12 mouse cellular contexts compared by ENCODE assay signal in genomic region chr4:41671963-41672480, GRCm38 (mm10). TPM values are rescaled to one million over a fixed set of nuclear protein-coding genes. Genes with fewer than 3 reads are reported as not detected.
DNase-seq lines count a peak whose midpoint lies in the region; ATAC-seq and TF ChIP-seq lines count a peak whose summit lies in the region.
"Had no signal": no experiment of that assay in that cellular context is flagged by ENCODE, and none has a peak within 500 bp of the region (broad histone marks: within the 10 kb centered on the region; RNA-seq: fewer than 3 reads in every experiment).

No protein-coding gene starts in this region.

- no peaks in the 10 kb centered on the region for H3K27me3 ChIP-seq in kidney, embryonic 14.5 days (ENCODE audit: control insufficient read depth, insufficient read depth, low read length)
- peaks cover 10% of the 10 kb centered on the region; the same call in 1 of the 2 replicates for H3K27me3 ChIP-seq in forebrain, embryonic 12.5 days
- no peaks in the 10 kb centered on the region for H3K27me3 ChIP-seq in intestine, postnatal 0 days (replicated peaks; ENCODE audit: control insufficient read depth, insufficient read depth, low read length)
- H3K27me3 ChIP-seq: lung, embryonic 15.5 days had no signal

- TF ChIP-seq CTCF in intestine, postnatal 0 days (IDR thresholded peaks at IDR 0.05; ENCODE audit: low read depth) = no peak

- DNase-seq in kidney, adult 9 months = no peak
- DNase-seq in retina, embryonic 14.5 days (ENCODE audit: low spot score) = peak; percentile 90
- DNase-seq in thymus, adult 18-20 months = no peak
- DNase-seq in left cerebral cortex, adult 8-10 months (ENCODE audit: low spot score in 2 of 2) = no peak
- DNase-seq in layer of hippocampus, adult 11-12 months (ENCODE audit: low spot score) = no peak
- DNase-seq: cerebellum, postnatal 36 days had no signal

- H3K9ac ChIP-seq in kidney, embryonic 14.5 days (ENCODE audit: low read depth, low read length) = peak overlapping the region; percentile 18; the same call in 1 of the 2 replicates
- peak overlapping the region; percentile 48 for H3K9ac ChIP-seq in forebrain, embryonic 12.5 days
- no peak overlapping the region for H3K9ac ChIP-seq in intestine, postnatal 0 days (ENCODE audit: low read depth, low read length)
- H3K9ac ChIP-seq: lung, embryonic 15.5 days had no signal

- no peaks in the 10 kb centered on the region for H3K9me3 ChIP-seq in kidney, embryonic 14.5 days (ENCODE audit: control insufficient read depth, low read length)
- no peaks in the 10 kb centered on the region for H3K9me3 ChIP-seq in forebrain, embryonic 12.5 days
- no peaks in the 10 kb centered on the region for H3K9me3 ChIP-seq in intestine, postnatal 0 days (ENCODE audit: control insufficient read depth)
- H3K9me3 ChIP-seq: lung, embryonic 15.5 days had no signal

- 0 out of 2 replicates have a peak overlapping the region, but pooled peaks have one; percentile 5 for H3K4me2 ChIP-seq in kidney, embryonic 14.5 days (replicated peaks; ENCODE audit: low read depth, low read length)
- peak overlapping the region; percentile 38 for H3K4me2 ChIP-seq in forebrain, embryonic 12.5 days
- H3K4me2 ChIP-seq in intestine, postnatal 0 days (replicated peaks; ENCODE audit: low read depth) = no peak overlapping the region
- H3K4me2 ChIP-seq: lung, embryonic 15.5 days had no signal

- H3K4me3 ChIP-seq in kidney, embryonic 14.5 days (ENCODE audit: low read length) = no peak overlapping the region
- peak overlapping the region; percentile 1 for H3K4me3 ChIP-seq in forebrain, embryonic 12.5 days (replicated peaks)
- no peak overlapping the region for H3K4me3 ChIP-seq in intestine, postnatal 0 days (ENCODE audit: low read depth, low read length)
- H3K4me3 ChIP-seq: lung, embryonic 15.5 days had no signal

- peak; percentile 43; the same call in 1 of the 2 replicates for ATAC-seq in kidney, embryonic 14.5 days (ENCODE audit: low FRiP score, low TSS enrichment)
- ATAC-seq in forebrain, embryonic 12.5 days (ENCODE audit: low FRiP score) = peak; percentile 81
- no peak for ATAC-seq in intestine, postnatal 0 days
- ATAC-seq: activated CD4-positive, CD25-positive, alpha-beta regulatory T cell, adult 4 months had no signal

- H3K4me1 ChIP-seq in kidney, embryonic 14.5 days (ENCODE audit: control insufficient read depth, insufficient read depth, low read length) = peaks cover 41% of the 10 kb centered on the region
- peaks cover 70% of the 10 kb centered on the region for H3K4me1 ChIP-seq in forebrain, embryonic 12.5 days
- H3K4me1 ChIP-seq in intestine, postnatal 0 days (replicated peaks; ENCODE audit: control insufficient read depth, insufficient read depth, low read length) = no peaks in the 10 kb centered on the region

- H3K36me3 ChIP-seq in kidney, embryonic 14.5 days (ENCODE audit: control insufficient read depth, insufficient read depth, low read length) = peaks cover 27% of the 10 kb centered on the region; the same call in 1 of the 2 replicates
- H3K36me3 ChIP-seq in forebrain, embryonic 12.5 days (replicated peaks) = peaks cover 28% of the 10 kb centered on the region
- no peaks in the 10 kb centered on the region for H3K36me3 ChIP-seq in intestine, postnatal 0 days (ENCODE audit: control insufficient read depth, insufficient read depth)
- H3K36me3 ChIP-seq: lung, embryonic 15.5 days had no signal

- 16% methylated on average over 8 of the region's 8 CpGs for WGBS in kidney, embryonic 14.5 days
- 2% methylated on average over 8 of the region's 8 CpGs for WGBS in forebrain, embryonic 12.5 days
- 27% methylated on average over 5 of the region's 8 CpGs for WGBS in intestine, postnatal 0 days

- H3K27ac ChIP-seq in kidney, embryonic 14.5 days (ENCODE audit: low read depth, low read length) = peak overlapping the region; percentile 42; the same call in 1 of the 2 replicates
- peak overlapping the region; percentile 94 for H3K27ac ChIP-seq in forebrain, embryonic 12.5 days
- 0 out of 2 replicates have a peak overlapping the region, but pooled peaks have one; percentile 21 for H3K27ac ChIP-seq in intestine, postnatal 0 days (ENCODE audit: low read depth, low read length)
- H3K27ac ChIP-seq: lung, embryonic 15.5 days had no signal

RNA-seq across cellular contexts. Expression of gene Cntfr, which starts 24.9 kb away (rescaled TPM):
- polyA plus RNA-seq in kidney, embryonic 14.5 days (2014; fragmentation: Nextera tagmentation; extraction: Ambion mirVana) = 16.6 and 31.5 TPM in 2 replicates
- 21.9 and 28.3 TPM in 2 replicates for polyA plus RNA-seq in forebrain, embryonic 12.5 days (2016; fragmentation: Nextera tagmentation; extraction: Ambion mirVana)
- 1.9 and 2.8 TPM in 2 replicates for polyA plus RNA-seq in intestine, postnatal 0 days (2015; fragmentation: Nextera tagmentation; extraction: Ambion mirVana)
- total RNA-seq in left cerebral cortex, adult 8-10 months (2022) = 100 to 1,000 TPM in 3 of 4 experiments, 10 to 100 TPM in 1; 96.7 to 125 (median 111) TPM
- total RNA-seq: CH12.LX had no signal
- polyA plus RNA-seq: activated CD4-positive, CD25-positive, alpha-beta regulatory T cell, adult 4 months had no signal

RNA-seq across cellular contexts. Expression of gene Il11ra1, which starts 27.8 kb away (rescaled TPM):
- polyA plus RNA-seq in kidney, embryonic 14.5 days (2014; fragmentation: Nextera tagmentation; extraction: Ambion mirVana) = 122 and 125 TPM in 2 replicates
- polyA plus RNA-seq in forebrain, embryonic 12.5 days (2016; fragmentation: Nextera tagmentation; extraction: Ambion mirVana) = 56.6 and 62.1 TPM in 2 replicates
- polyA plus RNA-seq in intestine, postnatal 0 days (2015; fragmentation: Nextera tagmentation; extraction: Ambion mirVana) = 63.8 and 63.9 TPM in 2 replicates
- 10 to 100 TPM; 31.6 to 45.5 (median 38.1) TPM for total RNA-seq in left cerebral cortex, adult 8-10 months (2022)

RNA-seq across cellular contexts. Expression of gene Enho, which starts 31.9 kb away (rescaled TPM):
- 23.2 and 23.5 TPM in 2 replicates for polyA plus RNA-seq in kidney, embryonic 14.5 days (2014; fragmentation: Nextera tagmentation; extraction: Ambion mirVana)
- 43.2 and 44.7 TPM in 2 replicates for polyA plus RNA-seq in forebrain, embryonic 12.5 days (2016; fragmentation: Nextera tagmentation; extraction: Ambion mirVana)
- 8.5 and 8.6 TPM in 2 replicates for polyA plus RNA-seq in intestine, postnatal 0 days (2015; fragmentation: Nextera tagmentation; extraction: Ambion mirVana)
- total RNA-seq in left cerebral cortex, adult 8-10 months (2022) = 10 to 100 TPM; 55.3 to 62.7 (median 59.3) TPM
- polyA plus RNA-seq: activated CD4-positive, CD25-positive, alpha-beta regulatory T cell, adult 4 months had no signal

RNA-seq across cellular contexts. Expression of gene Rpp25l, which starts 41.3 kb away (rescaled TPM):
- polyA plus RNA-seq in kidney, embryonic 14.5 days (2014; fragmentation: Nextera tagmentation; extraction: Ambion mirVana) = 86.2 and 91.3 TPM in 2 replicates
- polyA plus RNA-seq in forebrain, embryonic 12.5 days (2016; fragmentation: Nextera tagmentation; extraction: Ambion mirVana) = 77.0 and 79.1 TPM in 2 replicates
- 47.4 and 51.3 TPM in 2 replicates for polyA plus RNA-seq in intestine, postnatal 0 days (2015; fragmentation: Nextera tagmentation; extraction: Ambion mirVana)
- total RNA-seq in left cerebral cortex, adult 8-10 months (2022) = 10 to 100 TPM; 28.4 to 33.9 (median 30.0) TPM

RNA-seq across cellular contexts. Expression of gene Dctn3, which starts 50.9 kb away (rescaled TPM):
- polyA plus RNA-seq in kidney, embryonic 14.5 days (2014; fragmentation: Nextera tagmentation; extraction: Ambion mirVana) = 107 and 114 TPM in 2 replicates
- polyA plus RNA-seq in forebrain, embryonic 12.5 days (2016; fragmentation: Nextera tagmentation; extraction: Ambion mirVana) = 159 and 179 TPM in 2 replicates
- 127 and 144 TPM in 2 replicates for polyA plus RNA-seq in intestine, postnatal 0 days (2015; fragmentation: Nextera tagmentation; extraction: Ambion mirVana)
- total RNA-seq in left cerebral cortex, adult 8-10 months (2022) = 100 to 1,000 TPM; 158 to 167 (median 165) TPM

Comparison
In these comparisons a context has a peak if more than half of its experiments do, and no peak if none do; other contexts are left out.
1. H3K27ac ChIP-seq: peak in every context shown above with its lines; median percentile 94 in forebrain, embryonic 12.5 days; 42 in kidney, embryonic 14.5 days; 21 in intestine, postnatal 0 days.